In the genomic region with DNA sequence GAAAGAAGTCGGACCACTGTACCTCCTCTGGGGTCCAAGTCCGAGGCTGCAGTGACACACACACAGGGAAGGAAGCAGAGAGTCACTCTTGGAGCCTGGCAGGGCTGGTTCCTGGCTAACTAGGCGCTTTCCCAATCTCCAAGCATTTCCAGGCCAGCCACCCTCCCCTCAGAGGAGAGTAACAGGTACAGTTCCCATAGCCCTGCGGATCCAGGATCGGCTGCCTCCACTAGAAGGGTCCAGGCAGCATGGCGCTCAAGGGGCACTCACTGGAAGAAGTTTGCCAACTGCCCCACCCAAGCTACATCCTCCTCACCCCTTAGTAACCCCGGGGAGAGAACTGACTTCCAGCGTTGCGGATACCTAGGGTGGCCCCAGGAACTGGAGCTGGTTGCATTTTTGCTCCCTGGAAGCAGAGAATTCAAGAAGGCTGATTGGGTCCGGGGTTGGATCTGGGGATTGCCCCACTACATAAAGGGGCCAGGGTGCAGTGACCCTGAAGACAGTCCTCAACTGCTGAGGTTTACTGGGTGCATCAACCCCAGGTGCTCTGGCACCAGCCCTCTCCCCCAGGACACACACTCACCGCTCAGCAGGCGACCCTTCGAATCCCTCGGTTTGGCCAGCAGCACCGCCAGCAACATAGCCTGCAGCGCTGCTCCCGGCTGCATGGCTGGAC, we compare ENCODE assay signal across 8 mouse cellular contexts. TPM values are rescaled to one million over a fixed set of nuclear protein-coding genes. Genes with fewer than 3 reads are reported as not detected.
DNase-seq lines count a peak whose midpoint lies in the region; ATAC-seq and TF ChIP-seq lines count a peak whose summit lies in the region.

No protein-coding gene starts in this region.

- no peak for DNase-seq in frontal cortex, postnatal 10 days (ENCODE audit: low spot score in 2 of 2)
- peak; percentile 25 for DNase-seq in brain, embryonic 14.5 days (ENCODE audit: low read depth)
- DNase-seq in hindbrain, postnatal 0 days (ENCODE audit: low spot score), result no peak
- peak; percentile 32 for DNase-seq in lung, embryonic 14.5 days
- DNase-seq in frontal cortex, adult 2 months (ENCODE audit: extremely low spot score in 1 of 2, low spot score in 1 of 2), result no peak

- no peaks in the 10 kb centered on the region for H3K36me3 ChIP-seq in forebrain, embryonic 12.5 days (replicated peaks)
- no peaks in the 10 kb centered on the region for H3K36me3 ChIP-seq in hindbrain, postnatal 0 days (ENCODE audit: insufficient read depth, low read length)
- H3K36me3 ChIP-seq in lung, embryonic 14.5 days (ENCODE audit: insufficient read depth), result no peaks in the 10 kb centered on the region

- H3K4me3 ChIP-seq in forebrain, embryonic 12.5 days (replicated peaks), result peak overlapping the region; percentile 41
- H3K4me3 ChIP-seq in hindbrain, postnatal 0 days (ENCODE audit: low read length), result peak overlapping the region; percentile 30
- H3K4me3 ChIP-seq in lung, embryonic 14.5 days (ENCODE audit: low read depth, low read length), result peak overlapping the region; percentile 51
- peak overlapping the region; percentile 44 for H3K4me3 ChIP-seq in olfactory bulb, adult 2 months (ENCODE audit: insufficient read depth, low read depth, low read length)

- 0 out of 2 replicates have a peak, but pooled peaks cover 11% of the 10 kb centered on the region for H3K27me3 ChIP-seq in forebrain, embryonic 12.5 days
- H3K27me3 ChIP-seq in hindbrain, postnatal 0 days (ENCODE audit: insufficient read depth, low read length), result no peaks in the 10 kb centered on the region
- no peaks in the 10 kb centered on the region for H3K27me3 ChIP-seq in lung, embryonic 14.5 days (ENCODE audit: insufficient read depth, low read length)

- no peaks in the 10 kb centered on the region for H3K9me3 ChIP-seq in forebrain, embryonic 12.5 days
- H3K9me3 ChIP-seq in hindbrain, postnatal 0 days (ENCODE audit: low read length), result no peaks in the 10 kb centered on the region
- H3K9me3 ChIP-seq in lung, embryonic 14.5 days (ENCODE audit: low read depth, low read length), result no peaks in the 10 kb centered on the region

- TF ChIP-seq POLR2A in brain, embryonic 14.5 days (IDR thresholded peaks at IDR 0.05; ENCODE audit: borderline replicate concordance, extremely low read depth, insufficient read depth, insufficient read length, poor library complexity, severe bottlenecking), result no peak
- no peak for TF ChIP-seq POLR2A in olfactory bulb, adult 2 months (IDR thresholded peaks at IDR 0.05; ENCODE audit: insufficient read depth, low read depth, low read length)

- H3K27ac ChIP-seq in forebrain, embryonic 12.5 days, result no peak overlapping the region
- H3K27ac ChIP-seq in hindbrain, postnatal 0 days, result no peak overlapping the region
- no peak overlapping the region; the same call in 1 of the 2 replicates for H3K27ac ChIP-seq in lung, embryonic 14.5 days (ENCODE audit: low read depth)
- no peak overlapping the region for H3K27ac ChIP-seq in olfactory bulb, adult 2 months (ENCODE audit: insufficient read depth, low read depth, low read length)

- peak overlapping the region; percentile 42; the same call in 1 of the 2 replicates for H3K9ac ChIP-seq in forebrain, embryonic 12.5 days
- H3K9ac ChIP-seq in hindbrain, postnatal 0 days (replicated peaks; ENCODE audit: low read length), result peak overlapping the region; percentile 14; the same call in 1 of the 2 replicates
- peak overlapping the region; percentile 59 for H3K9ac ChIP-seq in lung, embryonic 14.5 days

- ATAC-seq in frontal cortex, adult (ENCODE audit: low TSS enrichment), result peak; percentile 13; the same call in 1 of the 2 replicates
- peak; percentile 27 for ATAC-seq in forebrain, embryonic 12.5 days (ENCODE audit: low FRiP score)
- peak; percentile 63 for ATAC-seq in hindbrain, postnatal 0 days
- ATAC-seq in lung, embryonic 14.5 days (ENCODE audit: insufficient read depth), result peak; percentile 18

- peaks cover 20% of the 10 kb centered on the region for H3K4me1 ChIP-seq in forebrain, embryonic 12.5 days
- 0 out of 2 replicates have a peak, but pooled peaks cover 5% of the 10 kb centered on the region for H3K4me1 ChIP-seq in hindbrain, postnatal 0 days (ENCODE audit: insufficient read depth, low read length)
- H3K4me1 ChIP-seq in lung, embryonic 14.5 days (ENCODE audit: insufficient read depth), result peaks cover 8% of the 10 kb centered on the region; the same call in 1 of the 2 replicates
- H3K4me1 ChIP-seq in olfactory bulb, adult 2 months (ENCODE audit: control insufficient read depth, insufficient read depth, low read length), result peaks cover 12% of the 10 kb centered on the region

- under 1% methylated on average over 17 of the region's 17 CpGs for WGBS in forebrain, embryonic 12.5 days
- WGBS in hindbrain, postnatal 0 days, result 1% methylated on average over 17 of the region's 17 CpGs
- WGBS in lung, embryonic 14.5 days, result under 1% methylated on average over 17 of the region's 17 CpGs
- 2% methylated on average over 17 of the region's 17 CpGs for WGBS in olfactory bulb, adult 2 months

- no peak for TF ChIP-seq CTCF in brain, embryonic 14.5 days (IDR thresholded peaks at IDR 0.05; ENCODE audit: borderline replicate concordance, extremely low read depth, insufficient read depth, insufficient read length)
- no peak for TF ChIP-seq CTCF in hindbrain, postnatal 0 days (IDR thresholded peaks at IDR 0.05; ENCODE audit: low read depth)
- no peak for TF ChIP-seq CTCF in lung, embryonic 14.5 days (IDR thresholded peaks at IDR 0.05; ENCODE audit: low read depth)
- no peak for TF ChIP-seq CTCF in olfactory bulb, adult 2 months (IDR thresholded peaks at IDR 0.05; ENCODE audit: insufficient read depth, low read depth, low read length)

- peak overlapping the region; percentile 80 for H3K4me2 ChIP-seq in forebrain, embryonic 12.5 days
- peak overlapping the region; percentile 61 for H3K4me2 ChIP-seq in hindbrain, postnatal 0 days (ENCODE audit: low read depth, low read length)
- peak overlapping the region; percentile 93 for H3K4me2 ChIP-seq in lung, embryonic 14.5 days

RNA-seq across cellular contexts. Expression of gene Layn, which starts 0.5 kb away (rescaled TPM):
- 0.71 and 1.4 TPM in 2 replicates for polyA plus RNA-seq in brain, embryonic 14.5 days (2012; rRNA removed)
- 0.69 and 1.2 TPM in 2 replicates for polyA plus RNA-seq in forebrain, embryonic 12.5 days (2016; fragmentation: Nextera tagmentation; extraction: Ambion mirVana)
- total RNA-seq in hindbrain, postnatal 0 days (2014; rRNA removed), result 2.0 and 6.9 TPM in 2 replicates
- 3.7 and 4.5 TPM in 2 replicates for polyA plus RNA-seq in hindbrain, postnatal 0 days (2015; fragmentation: Nextera tagmentation; extraction: Ambion mirVana)
- polyA plus RNA-seq in lung, embryonic 14.5 days (2014; fragmentation: Nextera tagmentation; extraction: Ambion mirVana), result 5.4 and 7.3 TPM in 2 replicates
- not detected in 2 replicates for polyA plus RNA-seq in olfactory bulb, adult 2 months (2012; ENCODE audit: insufficient read depth, insufficient read length, low replicate concordance, missing spikeins)
- polyA plus RNA-seq in frontal cortex, adult 2 months (2012; rRNA removed), result 3.9 and 4.8 TPM in 2 replicates

RNA-seq across cellular contexts. Expression of gene Btg4, which starts 15.7 kb away (rescaled TPM):
- polyA plus RNA-seq in brain, embryonic 14.5 days (2012; rRNA removed), result not detected in 2 replicates
- not detected in 2 replicates for polyA plus RNA-seq in forebrain, embryonic 12.5 days (2016; fragmentation: Nextera tagmentation; extraction: Ambion mirVana)
- total RNA-seq in hindbrain, postnatal 0 days (2014; rRNA removed), result not detected in 2 replicates
- not detected in 2 replicates for polyA plus RNA-seq in hindbrain, postnatal 0 days (2015; fragmentation: Nextera tagmentation; extraction: Ambion mirVana)
- polyA plus RNA-seq in lung, embryonic 14.5 days (2014; fragmentation: Nextera tagmentation; extraction: Ambion mirVana), result not detected in 2 replicates
- not detected in 2 replicates for polyA plus RNA-seq in olfactory bulb, adult 2 months (2012; ENCODE audit: insufficient read depth, insufficient read length, low replicate concordance, missing spikeins)
- polyA plus RNA-seq in frontal cortex, adult 2 months (2012; rRNA removed), result not detected in 2 replicates

RNA-seq across cellular contexts. Expression of gene 4833427G06Rik, which starts 25.4 kb away (rescaled TPM):
- 0.63 and 0.72 TPM in 2 replicates for polyA plus RNA-seq in brain, embryonic 14.5 days (2012; rRNA removed)
- 0.27 TPM in 1 of 2 replicates, not detected in the other for polyA plus RNA-seq in forebrain, embryonic 12.5 days (2016; fragmentation: Nextera tagmentation; extraction: Ambion mirVana)
- total RNA-seq in hindbrain, postnatal 0 days (2014; rRNA removed), result 2.0 TPM in 1 of 2 replicates, not detected in the other
- polyA plus RNA-seq in hindbrain, postnatal 0 days (2015; fragmentation: Nextera tagmentation; extraction: Ambion mirVana), result 1.0 and 2.3 TPM in 2 replicates
- 0.58 TPM in 1 of 2 replicates, not detected in the other for polyA plus RNA-seq in lung, embryonic 14.5 days (2014; fragmentation: Nextera tagmentation; extraction: Ambion mirVana)
- polyA plus RNA-seq in olfactory bulb, adult 2 months (2012; ENCODE audit: insufficient read depth, insufficient read length, low replicate concordance, missing spikeins), result not detected in 2 replicates
- not detected in 2 replicates for polyA plus RNA-seq in frontal cortex, adult 2 months (2012; rRNA removed)

Comparison
In these comparisons a context has a peak if more than half of its experiments do, and no peak if none do; other contexts are left out.
1. ATAC-seq: peak in every context shown above with its lines; median percentile 63 in hindbrain, postnatal 0 days; 27 in forebrain, embryonic 12.5 days; 18 in lung, embryonic 14.5 days; 13 in frontal cortex, adult.
2. DNase-seq: peak in brain, embryonic 14.5 days (single experiment) and lung, embryonic 14.5 days (single experiment); none in frontal cortex, postnatal 10 days (0 of 2), hindbrain, postnatal 0 days (single experiment) and frontal cortex, adult 2 months (0 of 2).
3. Peak in every context shown above with its lines, with median percentiles within 50 percentile points of each other: H3K4me2 ChIP-seq, H3K4me3 ChIP-seq and H3K9ac ChIP-seq.